Mouse (Mus musculus): ENCODE data around the gene Dcaf17. TPM values are rescaled to one million over a fixed set of nuclear protein-coding genes. Genes with fewer than 3 reads are reported as not detected.

The Dcaf17 gene
- polyA plus RNA-seq (2015; fragmentation: Nextera tagmentation; extraction: Ambion mirVana), result 26.7 and 30.5 TPM in 2 replicates

GRCm38 (mm10) chr2:71055300-71056114 lies at the start of gene Dcaf17, which contains the start of gene Mettl8:
Gene Dcaf17, plus strand, starts transcription at chr2:71055328.
Gene Mettl8, minus strand, starts transcription at chr2:71055583.
- peaks cover 7% of the 10 kb centered on the region for H3K36me3 ChIP-seq
- ATAC-seq (ENCODE audit: low FRiP score, low read depth), result peak; percentile 98
- H3K9ac ChIP-seq, result peak within 1 kb of the TSS; percentile 87
- H3K27ac ChIP-seq, result peak within 1 kb of the TSS; percentile 94
- under 1% methylated on average over 54 of the region's 57 CpGs for WGBS
- peak within 1 kb of the TSS; percentile 76 for H3K4me2 ChIP-seq (replicated peaks)
- H3K4me3 ChIP-seq, result peak within 1 kb of the TSS; percentile 87
- H3K4me1 ChIP-seq, result peaks cover 10% of the 10 kb centered on the region
- no peaks in the 10 kb centered on the region for H3K9me3 ChIP-seq
- no peaks in the 10 kb centered on the region for H3K27me3 ChIP-seq

- Histone ChIP-seq H3K4me1 (no peaks in the 10 kb centered on the region), H3K36me3 (peaks cover 2% of the 10 kb centered on the region; the same call in 1 of the 2 replicates), H3K9ac (no peak overlapping the region), H3K4me3 (no peak overlapping the region), H3K4me2 (replicated peaks) (no peak overlapping the region), H3K9me3 (peaks cover 4% of the 10 kb centered on the region; the same call in 1 of the 2 replicates), H3K27ac (no peak overlapping the region), H3K27me3 (no peaks in the 10 kb centered on the region)
- ATAC-seq (ENCODE audit: low FRiP score, low read depth), result no peak
- 98% methylated on average over 1 of the region's 1 CpGs for WGBS
Measured at GRCm38 (mm10) chr2:71011816-71012215, 43.3 kb upstream of the Dcaf17 start.

GRCm38 (mm10) chr2:71013521-71013920 lies 41.6 kb upstream of the Dcaf17 start:
- H3K9me3 ChIP-seq, result peaks cover 4% of the 10 kb centered on the region; the same call in 1 of the 2 replicates
- H3K27me3 ChIP-seq, result no peaks in the 10 kb centered on the region
- no peak overlapping the region for H3K4me3 ChIP-seq
- 94% methylated on average over 7 of the region's 7 CpGs for WGBS
- H3K27ac ChIP-seq, result no peak overlapping the region
- H3K36me3 ChIP-seq, result peaks cover 2% of the 10 kb centered on the region; the same call in 1 of the 2 replicates
- no peaks in the 10 kb centered on the region for H3K4me1 ChIP-seq
- no peak overlapping the region for H3K4me2 ChIP-seq (replicated peaks)
- no peak for ATAC-seq (ENCODE audit: low FRiP score, low read depth)
- H3K9ac ChIP-seq, result no peak overlapping the region

GRCm38 (mm10) chr2:71019277-71019676 lies 35.9 kb upstream of the Dcaf17 start:
- ATAC-seq (ENCODE audit: low FRiP score, low read depth), result no peak
- Histone ChIP-seq H3K36me3 (no peaks in the 10 kb centered on the region; the same call in 1 of the 2 replicates), H3K4me1 (no peaks in the 10 kb centered on the region), H3K27me3 (no peaks in the 10 kb centered on the region), H3K4me3 (no peak overlapping the region), H3K9me3 (no peaks in the 10 kb centered on the region), H3K27ac (no peak overlapping the region), H3K4me2 (replicated peaks) (no peak overlapping the region), H3K9ac (no peak overlapping the region)
- WGBS, result 53% methylated on average over 9 of the region's 9 CpGs

GRCm38 (mm10) chr2:71019704-71020375 lies 35.3 kb upstream of the Dcaf17 start:
- WGBS, result 80% methylated on average over 8 of the region's 8 CpGs
- no peaks in the 10 kb centered on the region for H3K27me3 ChIP-seq
- H3K36me3 ChIP-seq, result no peaks in the 10 kb centered on the region; the same call in 1 of the 2 replicates
- no peaks in the 10 kb centered on the region for H3K4me1 ChIP-seq
- no peak overlapping the region for H3K4me2 ChIP-seq (replicated peaks)
- no peak overlapping the region for H3K27ac ChIP-seq
- H3K9ac ChIP-seq, result no peak overlapping the region
- H3K4me3 ChIP-seq, result no peak overlapping the region
- no peak for ATAC-seq (ENCODE audit: low FRiP score, low read depth)
- no peaks in the 10 kb centered on the region for H3K9me3 ChIP-seq

- ATAC-seq (ENCODE audit: low FRiP score, low read depth), result no peak
- Histone ChIP-seq H3K36me3 (no peaks in the 10 kb centered on the region; the same call in 1 of the 2 replicates), H3K4me3 (no peak overlapping the region), H3K27ac (no peak overlapping the region), H3K27me3 (no peaks in the 10 kb centered on the region), H3K9ac (no peak overlapping the region), H3K4me1 (peaks cover 4% of the 10 kb centered on the region), H3K9me3 (no peaks in the 10 kb centered on the region), H3K4me2 (replicated peaks) (no peak overlapping the region)
- whole genome bisulfite sequencing, result 83% methylated on average over 8 of the region's 8 CpGs
Measured at GRCm38 (mm10) chr2:71020674-71021073, 34.5 kb upstream of the Dcaf17 start.

- no peak for ATAC-seq (ENCODE audit: low FRiP score, low read depth)
- Histone ChIP-seq H3K9me3 (no peaks in the 10 kb centered on the region), H3K4me3 (no peak overlapping the region), H3K27me3 (no peaks in the 10 kb centered on the region), H3K36me3 (no peaks in the 10 kb centered on the region), H3K27ac (no peak overlapping the region), H3K4me2 (replicated peaks) (no peak overlapping the region), H3K9ac (no peak overlapping the region), H3K4me1 (peaks cover 19% of the 10 kb centered on the region)
- WGBS, result 94% methylated on average over 6 of the region's 6 CpGs
Measured at GRCm38 (mm10) chr2:71022991-71023390, 32.1 kb upstream of the Dcaf17 start.

GRCm38 (mm10) chr2:71023986-71024385 lies 31.1 kb upstream of the Dcaf17 start:
- no peak overlapping the region for H3K9ac ChIP-seq
- no peak overlapping the region for H3K4me3 ChIP-seq
- H3K4me1 ChIP-seq, result peaks cover 19% of the 10 kb centered on the region
- no peak for ATAC-seq (ENCODE audit: low FRiP score, low read depth)
- no peaks in the 10 kb centered on the region for H3K9me3 ChIP-seq
- H3K27me3 ChIP-seq, result no peaks in the 10 kb centered on the region
- no peak overlapping the region for H3K27ac ChIP-seq
- 90% methylated on average over 6 of the region's 6 CpGs for WGBS
- no peak overlapping the region for H3K4me2 ChIP-seq (replicated peaks)
- H3K36me3 ChIP-seq, result no peaks in the 10 kb centered on the region

GRCm38 (mm10) chr2:71025576-71026315 lies 29.4 kb upstream of the Dcaf17 start:
- Histone ChIP-seq H3K9ac (no peak overlapping the region), H3K4me1 (peaks cover 19% of the 10 kb centered on the region), H3K36me3 (no peaks in the 10 kb centered on the region), H3K4me2 (replicated peaks) (peak overlapping the region; percentile 45), H3K27me3 (no peaks in the 10 kb centered on the region), H3K9me3 (no peaks in the 10 kb centered on the region), H3K4me3 (no peak overlapping the region), H3K27ac (peak overlapping the region; percentile 52; the same call in 1 of the 2 replicates)
- no peak for ATAC-seq (ENCODE audit: low FRiP score, low read depth)
- 21% methylated on average over 12 of the region's 12 CpGs for WGBS

GRCm38 (mm10) chr2:71026787-71027186 lies 28.3 kb upstream of the Dcaf17 start:
- no peak overlapping the region for H3K9ac ChIP-seq
- peak; percentile 57 for ATAC-seq (ENCODE audit: low FRiP score, low read depth)
- H3K4me2 ChIP-seq (replicated peaks), result no peak overlapping the region
- H3K9me3 ChIP-seq, result no peaks in the 10 kb centered on the region
- WGBS, result 40% methylated on average over 5 of the region's 5 CpGs
- H3K4me1 ChIP-seq, result peaks cover 25% of the 10 kb centered on the region
- H3K27ac ChIP-seq, result no peak overlapping the region
- no peak overlapping the region for H3K4me3 ChIP-seq
- H3K27me3 ChIP-seq, result no peaks in the 10 kb centered on the region
- no peaks in the 10 kb centered on the region for H3K36me3 ChIP-seq

GRCm38 (mm10) chr2:71027631-71028030 lies 27.5 kb upstream of the Dcaf17 start:
- H3K9ac ChIP-seq, result no peak overlapping the region
- H3K4me2 ChIP-seq (replicated peaks), result no peak overlapping the region
- H3K4me3 ChIP-seq, result no peak overlapping the region
- 95% methylated on average over 9 of the region's 9 CpGs for WGBS
- no peaks in the 10 kb centered on the region for H3K9me3 ChIP-seq
- H3K27me3 ChIP-seq, result no peaks in the 10 kb centered on the region
- H3K36me3 ChIP-seq, result no peaks in the 10 kb centered on the region
- H3K4me1 ChIP-seq, result peaks cover 34% of the 10 kb centered on the region
- H3K27ac ChIP-seq, result no peak overlapping the region
- no peak for ATAC-seq (ENCODE audit: low FRiP score, low read depth)

- no peak for ATAC-seq (ENCODE audit: low FRiP score, low read depth)
- no peak overlapping the region for H3K9ac ChIP-seq
- WGBS, result 76% methylated on average over 2 of the region's 2 CpGs
Measured at GRCm38 (mm10) chr2:71030663-71031062, 24.5 kb upstream of the Dcaf17 start.

More at GRCm38 (mm10) chr2:71030663-71031062, 24.5 kb upstream of the Dcaf17 start:
- Histone ChIP-seq H3K9me3 (no peaks in the 10 kb centered on the region), H3K4me3 (no peak overlapping the region), H3K4me2 (replicated peaks) (no peak overlapping the region), H3K4me1 (peaks cover 45% of the 10 kb centered on the region), H3K27me3 (no peaks in the 10 kb centered on the region), H3K27ac (no peak overlapping the region), H3K36me3 (no peaks in the 10 kb centered on the region)
